Mouse (Mus musculus) heart, embryonic 14.5 days (tissue): ENCODE measurements at regions not wholly inside any gene's neighbourhood (a gene's known extent, or its start where the extent isn't known, plus 50 kb on each side); places are given as distances from the start of the nearest gene placed in this dataset.
A peak's percentile ranks its signal among the peaks of the same experiment; 100 is the strongest.

Source experiments
- ATAC-seq: fragments of 200-750 bp; cut with Nextera tagmentation; 2 replicates; pipeline ENCODE4 v1.8.0; 2017; ENCODE audit warnings: low read depth, moderate TSS enrichment; ENCODE audit not compliant: insufficient number of reproducible peaks, insufficient read depth, low FRiP score
- H3K27ac ChIP-seq, 2 experiments: fragments of 200-500 bp in 1 of 2; fragments of 300-500 bp in 1 of 2; sonication (generic) in 1 of 2; replicated peaks in 1 of 2; 2 replicates each; pipeline ENCODE4 v1.5.1; 2012 to 2014; ENCODE audit warnings: low read depth in 2 of 2, low read length in 2 of 2, control low read depth in 1 of 2, mild to moderate bottlenecking in 1 of 2, mixed read lengths in 1 of 2; ENCODE audit not compliant: control insufficient read depth in 1 of 2, insufficient read depth in 1 of 2
- H3K27me3 ChIP-seq: fragments of 300-500 bp; sonication (generic); 2 replicates; pipeline ENCODE4 v1.6.1; 2014; ENCODE audit warnings: mild to moderate bottlenecking, low read length, control low read depth; ENCODE audit not compliant: control insufficient read depth, insufficient read depth
- H3K36me3 ChIP-seq: fragments of 300-500 bp; sonication (generic); 2 replicates; pipeline ENCODE4 v1.6.1; 2014; ENCODE audit warnings: mild to moderate bottlenecking, control low read depth, low read length, mixed read lengths; ENCODE audit not compliant: control insufficient read depth, insufficient read depth
- H3K4me1 ChIP-seq, 2 experiments: fragments of 200-500 bp in 1 of 2; fragments of 300-500 bp in 1 of 2; sonication (generic) in 1 of 2; 2 replicates each; pipeline ENCODE4 v1.6.1; 2012 to 2014; ENCODE audit warnings: low read length in 2 of 2, control low read depth in 1 of 2, mixed read lengths in 1 of 2; ENCODE audit not compliant: control insufficient read depth in 2 of 2, insufficient read depth in 2 of 2
- H3K4me2 ChIP-seq: fragments of 300-500 bp; sonication (generic); 2 replicates; pipeline ENCODE4 v1.6.1; 2014; ENCODE audit warnings: mild to moderate bottlenecking, low read length
- H3K4me3 ChIP-seq, 2 experiments: fragments of 200-500 bp in 1 of 2; fragments of 300-500 bp in 1 of 2; sonication (generic) in 1 of 2; 2 replicates each; pipeline ENCODE4 v1.5.1; 2012 to 2014; ENCODE audit warnings: low read length in 2 of 2, mild to moderate bottlenecking in 2 of 2, control low read depth in 1 of 2, low read depth in 1 of 2, moderate library complexity in 1 of 2; ENCODE audit not compliant: control insufficient read depth in 1 of 2, insufficient read depth in 1 of 2
- H3K9ac ChIP-seq: fragments of 300-500 bp; sonication (generic); 2 replicates; pipeline ENCODE4 v1.6.1; 2014; ENCODE audit warnings: mild to moderate bottlenecking, low read length
- H3K9me3 ChIP-seq: fragments of 300-500 bp; sonication (generic); 2 replicates; pipeline ENCODE4 v1.6.1; 2016; ENCODE audit warnings: low read length, control low read depth; ENCODE audit not compliant: control insufficient read depth
- WGBS: fragments of 180-500 bp; shearing (Covaris S2); extraction: QIAGEN DNeasy Blood & Tissue Kit; methylation state at CpG from one replicate; pipeline ENCODE4 v1.1.7; 2014; 5-methylcytosine and 5-hydroxymethylcytosine counted together

DNA sequence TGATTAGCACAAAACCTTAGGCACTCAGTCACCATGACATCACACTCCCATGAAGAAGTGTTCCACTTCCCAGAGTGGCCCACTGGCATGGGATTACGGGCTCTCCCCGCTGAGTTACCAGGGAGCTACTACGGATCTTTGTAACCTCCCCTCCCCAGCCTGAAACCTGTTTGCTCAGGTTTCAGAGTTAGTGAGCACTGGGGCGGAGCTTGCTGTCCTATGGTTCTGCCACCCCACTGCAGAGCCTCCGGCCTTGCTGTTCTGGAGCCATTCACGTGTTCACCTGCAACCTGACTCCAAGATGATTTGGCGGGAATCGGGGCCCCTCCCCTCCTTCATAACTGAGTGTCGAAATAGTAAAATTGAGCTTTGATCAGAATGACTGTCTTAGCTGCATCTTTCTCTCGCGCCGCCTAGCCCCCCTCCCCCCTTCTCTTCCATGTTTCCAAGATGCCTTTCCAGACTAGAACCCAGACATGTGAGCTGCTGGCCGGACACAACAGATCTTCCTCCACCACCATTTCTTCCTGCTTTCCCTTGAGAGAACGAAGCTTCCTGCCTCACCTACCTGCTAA is 95.8 kb upstream of the Glrp1 start:
- H3K4me2 ChIP-seq = no peak overlapping the region
- H3K4me1 ChIP-seq = no peaks in the 10 kb centered on the region; a peak in 1 of 4 replicates
- no peak overlapping the region for H3K9ac ChIP-seq
- H3K9me3 ChIP-seq = no peaks in the 10 kb centered on the region
- H3K27me3 ChIP-seq = no peaks in the 10 kb centered on the region
- WGBS = 47% methylated on average over 14 of the region's 14 CpGs
- H3K4me3 ChIP-seq = no peak overlapping the region
- ATAC-seq = no peak
- no peak overlapping the region for H3K27ac ChIP-seq
- no peaks in the 10 kb centered on the region for H3K36me3 ChIP-seq

- Histone ChIP-seq H3K9me3 (no peaks in the 10 kb centered on the region), H3K36me3 (no peaks in the 10 kb centered on the region), H3K4me3 (no peak overlapping the region), H3K27ac (no peak overlapping the region), H3K9ac (no peak overlapping the region), H3K4me1 (no peaks in the 10 kb centered on the region), H3K27me3 (no peaks in the 10 kb centered on the region), H3K4me2 (no peak overlapping the region)
- 59% methylated on average over 3 of the region's 3 CpGs for WGBS
- no peak for ATAC-seq
Observed at GRCm38 (mm10) chr1:88602241-88602640, 92.4 kb upstream of the Glrp1 start.

DNA sequence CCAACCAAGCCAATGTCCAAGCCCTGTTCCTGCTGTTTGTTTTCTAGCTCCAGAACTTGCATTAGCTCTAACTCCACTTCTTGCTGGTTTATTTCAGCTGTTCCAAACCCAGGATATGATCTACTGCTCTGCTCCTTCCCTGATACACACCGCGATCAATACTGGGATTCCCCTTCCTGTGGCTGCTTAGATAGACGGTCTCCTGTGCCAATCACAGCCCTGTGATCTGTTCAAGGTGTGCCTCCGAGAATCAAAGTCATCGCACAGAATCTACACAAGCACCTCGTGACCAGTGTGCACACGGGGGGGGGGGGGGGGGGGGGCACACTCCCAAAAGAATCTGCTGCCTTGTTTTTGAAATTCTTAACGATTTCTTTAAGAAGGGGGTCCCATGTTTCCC is 91.9 kb upstream of the Glrp1 start:
- Histone ChIP-seq H3K36me3 (no peaks in the 10 kb centered on the region), H3K9ac (no peak overlapping the region), H3K27ac (no peak overlapping the region), H3K4me2 (no peak overlapping the region), H3K4me1 (no peaks in the 10 kb centered on the region), H3K4me3 (no peak overlapping the region), H3K9me3 (no peaks in the 10 kb centered on the region), H3K27me3 (no peaks in the 10 kb centered on the region)
- ATAC-seq = no peak
- 76% methylated on average over 8 of the region's 8 CpGs for WGBS

- Histone ChIP-seq H3K27me3 (no peaks in the 10 kb centered on the region), H3K9me3 (no peaks in the 10 kb centered on the region), H3K4me3 (no peak overlapping the region), H3K4me1 (no peaks in the 10 kb centered on the region), H3K9ac (no peak overlapping the region), H3K27ac (no peak overlapping the region), H3K36me3 (no peaks in the 10 kb centered on the region), H3K4me2 (no peak overlapping the region)
- WGBS = 74% methylated on average over 1 of the region's 1 CpGs
- no peak for ATAC-seq
Observed at GRCm38 (mm10) chr1:88600145-88600544, 90.3 kb upstream of the Glrp1 start.

DNA sequence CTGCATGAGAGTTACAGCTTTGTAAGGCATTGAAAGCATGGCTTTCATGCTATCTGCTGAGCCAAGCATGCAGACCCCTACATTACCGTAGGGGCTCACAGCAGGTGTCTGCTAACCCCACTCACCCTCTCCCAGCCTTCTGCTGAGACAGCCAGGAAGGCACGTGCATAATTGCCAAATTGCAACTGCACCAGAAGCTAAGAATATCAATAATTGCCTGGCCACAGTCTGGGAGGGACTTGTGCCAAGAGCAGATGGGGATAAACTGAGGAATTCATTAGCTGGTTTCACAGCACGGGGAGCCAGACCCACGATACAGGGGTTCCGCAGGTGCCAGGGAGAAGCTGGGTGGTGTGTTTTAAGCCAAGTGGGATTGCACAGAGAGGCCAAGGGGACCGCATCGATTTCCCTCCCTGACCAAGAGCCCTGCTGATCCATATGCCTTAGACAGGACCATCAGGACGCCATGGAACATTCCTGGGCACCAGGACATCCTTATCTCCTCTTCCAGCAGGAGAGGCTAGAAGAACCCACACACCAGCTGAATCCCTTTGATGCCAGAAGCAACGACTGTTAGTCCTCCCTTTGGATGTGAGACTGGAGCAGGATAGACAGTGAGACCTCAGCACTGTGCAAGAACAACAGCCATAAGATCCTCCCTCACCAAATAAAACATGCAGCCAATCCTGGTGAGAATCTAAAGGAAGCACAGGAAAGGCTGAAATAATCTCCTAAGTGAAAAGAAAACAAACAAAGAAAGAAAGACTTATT is 84.8 kb upstream of the Glrp1 start:
- Histone ChIP-seq H3K27ac (no peak overlapping the region), H3K4me1 (peaks cover 0 to 3% of the 10 kb centered on the region in 2 experiments; a peak in 1 of 4 replicates), H3K4me3 (no peak overlapping the region), H3K36me3 (no peaks in the 10 kb centered on the region), H3K27me3 (no peaks in the 10 kb centered on the region), H3K9me3 (no peaks in the 10 kb centered on the region), H3K4me2 (no peak overlapping the region), H3K9ac (no peak overlapping the region)
- ATAC-seq = no peak
- WGBS = 45% methylated on average over 9 of the region's 9 CpGs

DNA sequence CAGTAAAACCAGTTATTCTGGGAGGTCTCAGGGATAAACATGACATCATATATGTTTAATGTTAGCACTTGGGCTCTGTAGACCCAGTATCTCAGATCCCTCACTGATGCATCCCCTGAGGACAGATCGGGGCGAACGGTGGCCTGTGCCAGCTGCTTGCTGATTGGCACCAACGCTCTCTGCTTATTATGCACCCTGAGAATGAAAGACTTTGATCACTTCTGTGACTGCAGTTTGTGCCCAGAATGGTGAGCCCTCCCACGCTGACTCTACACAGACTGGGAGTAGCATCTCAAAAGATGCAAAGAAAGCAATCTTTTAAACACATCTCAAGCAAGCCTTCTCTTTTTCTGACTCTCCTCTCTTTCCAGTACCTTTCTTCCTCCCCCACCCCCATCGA is 82.2 kb upstream of the Glrp1 start:
- H3K27ac ChIP-seq = no peak overlapping the region
- ATAC-seq = no peak
- H3K4me3 ChIP-seq = no peak overlapping the region
- H3K36me3 ChIP-seq = no peaks in the 10 kb centered on the region
- H3K9ac ChIP-seq = no peak overlapping the region
- no peaks in the 10 kb centered on the region for H3K27me3 ChIP-seq
- H3K4me2 ChIP-seq = no peak overlapping the region
- peaks cover 2 to 8% of the 10 kb centered on the region in 2 experiments; a peak in 3 of 4 replicates for H3K4me1 ChIP-seq
- WGBS = 84% methylated on average over 6 of the region's 6 CpGs
- no peaks in the 10 kb centered on the region for H3K9me3 ChIP-seq

DNA sequence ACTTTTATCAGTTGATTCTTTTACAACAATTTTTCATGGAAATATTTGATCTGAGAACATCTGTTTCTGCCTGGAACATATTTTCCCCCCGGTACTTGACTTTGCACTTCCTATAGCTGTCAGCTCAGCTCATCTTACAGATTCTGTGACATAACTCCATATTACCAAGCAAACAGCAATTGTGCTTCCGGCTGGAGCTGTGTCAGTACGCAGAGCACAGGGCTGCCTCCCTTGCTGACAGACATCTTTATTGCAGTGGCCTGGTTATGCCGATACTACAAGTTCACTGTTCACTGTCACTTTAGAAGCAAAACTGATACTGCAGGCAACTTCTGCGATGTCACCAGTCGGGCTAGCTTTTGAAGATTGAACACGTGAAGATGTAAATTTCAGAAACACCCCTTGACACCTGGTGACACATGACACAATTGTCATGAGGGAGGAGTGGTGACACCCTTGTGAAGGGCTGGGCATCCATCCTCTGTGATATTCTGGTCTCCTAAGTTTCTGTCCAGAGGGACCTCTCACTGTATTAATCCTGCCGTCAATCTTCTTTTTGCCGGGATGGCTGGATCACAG is 81.0 kb upstream of the Glrp1 start:
- Histone ChIP-seq H3K27me3 (no peaks in the 10 kb centered on the region), H3K4me2 (0 out of 2 replicates have a peak overlapping the region, but pooled peaks have one; percentile 21), H3K4me3 (no peak overlapping the region), H3K9me3 (no peaks in the 10 kb centered on the region), H3K9ac (no peak overlapping the region), H3K4me1 (peaks cover 6 to 11% of the 10 kb centered on the region in 2 experiments; a peak in 3 of 4 replicates), H3K27ac (no peak overlapping the region), H3K36me3 (no peaks in the 10 kb centered on the region)
- 22% methylated on average over 9 of the region's 9 CpGs for WGBS
- no peak for ATAC-seq
